Mouse (Mus musculus) left cerebral cortex, adult 9 months (tissue): ENCODE measurements around the gene Mrtfa.
A peak's percentile ranks its signal among the peaks of the same experiment; 100 is the strongest.

Experiments used
- DNase-seq, 2 experiments: peaks; one replicate each; pipeline ENCODE4 v3.0.0; 2022; ENCODE audit warnings: low spot score in 2 of 2

Mrtfa gene

DNA sequence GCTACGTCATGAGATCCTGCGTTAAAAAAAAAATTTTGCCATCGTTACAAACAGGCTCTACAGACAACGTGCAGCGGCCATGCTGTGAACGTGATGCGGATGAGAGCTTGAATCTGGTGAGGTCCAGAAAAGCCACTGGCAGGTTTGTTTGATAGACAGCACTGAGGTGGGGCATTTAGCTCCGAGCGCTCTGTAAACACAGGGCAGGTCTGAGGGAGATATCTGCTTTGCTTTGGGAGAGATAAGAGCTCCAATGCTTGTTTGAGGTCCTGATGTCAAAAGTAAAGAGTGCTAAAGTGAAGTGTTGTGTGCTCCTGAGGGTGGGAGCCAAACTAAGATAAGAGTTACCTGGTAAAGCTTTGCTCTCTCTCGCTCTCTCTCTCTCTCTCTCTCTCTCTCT lies 6.6 kb upstream of the Mrtfa start:
- no peak for DNase-seq

- no peak for DNase-seq
These were observed 4.9 kb upstream of the Mrtfa start for GRCm38 (mm10) chr15:81195447-81195846.

DNA sequence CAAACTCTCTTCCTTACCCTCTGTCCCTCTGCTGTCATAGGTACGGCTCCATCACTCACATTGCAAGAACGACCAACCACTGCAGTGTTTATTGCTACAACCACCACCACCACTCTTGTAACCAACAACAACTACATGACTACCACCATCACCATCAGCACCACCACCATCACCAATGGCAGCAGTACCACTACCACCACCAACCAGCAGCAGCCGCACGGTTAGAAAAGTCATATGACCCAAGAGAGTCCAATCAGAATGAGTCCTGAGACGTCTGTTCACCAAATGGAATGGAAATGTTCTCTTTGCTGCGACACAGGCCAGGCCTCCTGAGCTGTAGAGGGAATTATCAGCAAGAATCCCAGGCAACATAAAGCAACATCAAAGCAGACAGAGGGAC lies 4.2 kb upstream of the Mrtfa start:
- no peak for DNase-seq

DNA sequence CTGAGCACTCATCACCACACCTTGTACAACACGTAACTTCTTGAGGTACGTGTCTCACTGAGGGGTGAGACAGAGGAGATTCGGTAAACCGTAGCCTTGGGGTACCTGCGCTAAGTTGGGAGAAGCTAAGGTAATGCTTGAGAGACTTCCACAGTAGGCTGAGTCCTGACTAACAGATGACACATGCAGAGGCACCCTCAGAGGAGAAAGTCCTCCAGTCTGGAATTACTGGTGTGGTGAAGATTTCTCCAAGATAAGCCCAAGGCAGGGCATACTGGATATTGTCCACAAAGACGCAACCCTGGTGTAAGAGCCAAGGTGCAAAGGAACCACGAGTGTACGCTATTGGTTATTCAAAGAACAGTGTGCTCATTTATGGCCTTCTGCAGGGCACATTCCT lies 2.3 kb upstream of the Mrtfa start:
- DNase-seq = no peak

GRCm38 (mm10) chr15:81192316-81192715 lies 1.8 kb upstream of the Mrtfa start:
- DNase-seq = no peak

DNA sequence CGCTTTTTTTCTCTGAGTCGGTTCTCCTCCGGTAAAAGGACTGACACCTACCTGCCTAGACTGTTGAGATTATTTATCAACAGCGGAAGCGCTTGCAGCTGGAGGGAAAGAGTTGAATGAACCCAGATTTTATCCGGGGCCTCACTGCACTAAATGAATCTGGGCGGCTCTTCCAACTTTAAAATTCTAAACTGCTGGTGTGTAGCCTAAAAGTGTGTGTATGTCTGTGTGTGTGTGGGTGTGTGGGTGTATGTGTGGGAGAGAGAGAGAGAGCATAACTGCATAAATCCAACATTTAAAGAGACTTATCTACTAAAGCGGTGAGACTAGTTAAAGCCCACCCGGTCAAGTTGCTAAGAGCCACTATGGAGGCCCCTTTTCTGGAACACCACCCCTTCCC lies 746 bp upstream of the Mrtfa start:
- peak in 1 of 2 experiments; percentile 31 for DNase-seq

DNA sequence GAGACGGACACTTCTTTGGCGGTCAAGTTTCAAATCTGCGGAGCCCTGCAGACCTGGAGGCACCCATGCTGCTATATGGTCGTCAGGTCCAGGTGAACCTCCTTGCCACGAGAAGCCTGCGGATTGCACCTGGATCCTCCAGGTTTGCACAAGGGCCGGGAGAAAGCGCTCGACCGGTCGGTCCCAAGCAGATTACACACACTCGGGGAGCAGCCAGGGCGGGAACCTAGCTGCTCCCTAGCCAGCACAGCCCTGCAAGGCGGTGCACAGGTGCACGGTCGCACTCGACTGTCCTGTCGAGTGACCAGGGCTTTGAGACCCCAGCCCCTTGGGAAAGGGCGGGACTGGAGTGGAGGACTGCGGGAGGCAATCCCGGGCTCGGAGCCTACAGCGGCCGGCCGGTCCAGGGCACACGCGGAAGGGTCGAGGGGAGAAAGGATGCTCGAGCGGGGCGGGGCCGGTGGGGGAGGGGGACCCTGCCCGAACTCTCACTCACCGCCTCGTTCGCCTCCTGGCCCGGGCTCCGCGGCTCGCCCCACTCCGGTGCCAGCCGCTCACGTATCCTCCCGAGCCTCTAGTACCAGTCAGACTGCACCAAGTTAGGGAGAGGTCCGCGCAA lies 437 bp downstream of the Mrtfa start:
- DNase-seq = no peak

GRCm38 (mm10) chr15:81189061-81189460 lies 1.5 kb downstream of the Mrtfa start:
- DNase-seq = no peak

- no peak for DNase-seq
These were observed 5.6 kb downstream of the Mrtfa start for GRCm38 (mm10) chr15:81184913-81185312.

DNA sequence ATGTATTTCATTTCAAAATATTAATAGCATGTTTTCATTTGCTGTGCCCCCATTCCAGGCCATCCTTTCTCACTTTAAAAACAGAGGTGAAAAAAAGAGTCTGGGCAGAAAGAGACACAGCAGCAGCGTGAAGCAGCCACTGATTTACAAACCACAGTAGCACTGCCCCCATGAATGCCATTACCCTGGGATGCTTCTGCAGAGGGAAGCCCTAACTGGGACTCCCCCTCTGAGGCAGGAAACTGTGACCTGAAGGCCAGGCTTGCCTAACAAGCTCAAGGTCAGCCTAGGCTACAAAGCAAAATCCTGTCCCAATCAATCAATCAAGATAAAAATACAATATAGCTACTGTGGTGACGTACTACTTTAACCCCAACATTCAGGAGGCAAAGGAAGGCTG lies 9.3 kb downstream of the Mrtfa start:
- DNase-seq = no peak

DNA sequence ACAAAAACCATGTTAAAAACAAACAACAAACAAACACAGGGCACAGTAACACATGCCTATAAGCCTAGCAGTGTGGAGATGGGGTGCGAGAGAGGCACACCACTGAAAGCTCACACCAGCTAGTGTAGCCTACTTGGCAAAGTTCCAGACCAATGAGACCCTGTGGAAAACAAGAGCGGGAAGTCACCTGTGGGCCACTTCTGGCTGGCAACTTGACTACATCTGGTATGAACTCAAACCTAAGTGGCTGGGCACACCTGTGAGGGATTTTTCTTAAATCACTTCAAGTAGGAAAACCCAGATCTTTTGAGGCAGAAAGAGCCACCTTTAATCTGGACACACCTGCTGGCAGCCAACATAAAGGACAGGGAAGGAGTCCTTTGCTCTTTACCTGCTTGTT lies 11.0 kb downstream of the Mrtfa start:
- no peak for DNase-seq

- DNase-seq = no peak
These were observed 11.9 kb downstream of the Mrtfa start for GRCm38 (mm10) chr15:81178703-81179102.

- peak; percentile 23 to 42 for DNase-seq
These were observed 12.7 kb downstream of the Mrtfa start for GRCm38 (mm10) chr15:81177860-81178259.

GRCm38 (mm10) chr15:81175633-81176032 lies 14.9 kb downstream of the Mrtfa start:
- DNase-seq = no peak

- no peak for DNase-seq
These were observed 18.3 kb downstream of the Mrtfa start for GRCm38 (mm10) chr15:81172259-81172658.

DNA sequence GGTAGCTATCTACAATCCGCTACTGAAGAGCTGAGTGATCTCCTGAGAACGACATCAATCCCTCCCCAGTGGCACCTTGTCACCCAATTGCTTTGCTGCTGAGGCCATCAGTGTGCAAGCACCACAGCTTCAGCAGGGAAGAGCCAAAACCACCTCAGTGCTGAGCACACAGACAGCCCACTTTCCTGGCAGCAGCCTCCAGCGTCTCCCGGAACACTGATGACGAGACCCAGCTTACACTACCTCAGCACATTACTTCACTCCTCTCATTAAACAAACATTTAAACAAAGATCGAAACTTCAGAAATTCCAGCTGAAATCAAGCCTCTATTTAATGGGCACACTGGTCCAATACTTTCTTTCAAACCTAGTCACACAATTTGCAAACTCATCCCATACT lies 21.8 kb downstream of the Mrtfa start:
- no peak for DNase-seq

- DNase-seq = no peak
These were observed 22.7 kb downstream of the Mrtfa start for GRCm38 (mm10) chr15:81167831-81168230.

- DNase-seq = no peak
These were observed 24.3 kb downstream of the Mrtfa start for GRCm38 (mm10) chr15:81166291-81166690.

DNA sequence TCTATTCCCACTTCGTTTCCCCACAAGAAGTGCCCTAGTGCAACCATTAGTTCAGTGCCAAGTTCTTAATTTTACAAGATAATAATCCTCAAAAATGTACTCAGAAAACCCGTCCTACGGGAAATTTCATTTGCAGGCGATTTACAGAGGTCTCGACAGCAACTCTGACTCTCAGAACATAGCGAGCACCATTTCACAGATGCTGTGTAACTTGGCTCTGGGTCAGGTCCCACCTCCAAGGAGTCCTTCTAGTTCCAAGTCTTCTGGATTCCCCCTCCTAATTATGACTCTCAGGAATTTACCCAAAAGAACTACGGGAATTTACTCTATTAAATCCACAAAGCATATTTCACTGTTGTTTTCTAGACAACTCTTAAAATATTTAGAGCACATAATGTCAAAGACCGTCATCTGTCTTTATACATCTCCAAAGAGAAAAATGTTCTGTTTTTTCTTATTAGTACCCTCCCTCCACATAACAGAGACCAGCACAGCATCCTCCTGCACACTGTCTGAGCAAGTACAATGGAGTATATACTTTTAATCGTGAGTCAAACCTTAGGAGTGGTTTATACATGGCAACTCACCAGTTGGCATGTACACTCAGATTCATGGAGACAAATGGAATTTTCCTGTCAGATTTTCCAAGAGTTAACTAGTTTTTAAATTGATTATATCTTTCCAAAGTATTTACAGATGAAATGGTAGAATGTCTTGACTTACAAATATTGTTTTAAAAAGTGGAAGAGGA lies 25.8 kb downstream of the Mrtfa start:
- no peak for DNase-seq

DNA sequence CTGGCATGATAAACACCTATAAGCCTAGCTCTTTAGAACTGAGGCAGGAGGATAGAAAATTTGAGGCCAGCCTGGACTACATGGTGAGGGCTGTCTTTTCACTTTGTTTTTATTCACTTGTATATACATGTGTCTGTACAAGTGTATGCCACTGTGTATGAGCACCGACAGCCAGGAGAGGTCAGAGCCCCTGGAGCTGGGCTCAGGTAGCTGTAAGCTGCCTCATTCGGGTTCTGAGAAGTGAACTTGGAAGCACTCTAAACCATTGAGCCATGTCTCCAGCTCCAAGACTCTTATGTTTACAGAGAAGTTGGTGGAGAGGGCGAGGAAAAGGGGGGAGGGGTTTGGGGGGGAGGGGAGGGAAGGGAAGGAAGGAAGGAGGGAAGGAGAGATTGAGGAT lies 29.0 kb downstream of the Mrtfa start:
- no peak for DNase-seq

- no peak for DNase-seq
These were observed 29.9 kb downstream of the Mrtfa start for GRCm38 (mm10) chr15:81160677-81161076.

DNA sequence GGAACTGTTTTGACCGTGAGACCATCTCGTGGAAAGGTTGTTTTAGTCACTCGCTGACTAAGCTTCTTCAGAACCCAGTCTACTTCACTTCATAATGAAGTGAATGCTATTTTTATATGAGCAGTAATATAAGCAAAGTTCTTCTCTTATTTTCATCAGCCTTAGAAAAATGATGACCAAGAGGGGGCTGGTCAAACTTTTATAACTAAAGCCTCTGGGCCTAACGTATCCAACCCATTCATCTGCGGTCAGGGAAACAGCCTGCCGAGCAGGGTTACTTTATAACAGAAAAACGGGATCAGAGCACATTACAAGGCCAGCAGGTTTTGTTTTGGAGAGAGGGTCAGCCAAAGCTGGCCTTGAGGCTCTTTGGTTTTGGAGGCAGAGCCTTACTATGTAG lies 31.3 kb downstream of the Mrtfa start:
- DNase-seq = no peak

DNA sequence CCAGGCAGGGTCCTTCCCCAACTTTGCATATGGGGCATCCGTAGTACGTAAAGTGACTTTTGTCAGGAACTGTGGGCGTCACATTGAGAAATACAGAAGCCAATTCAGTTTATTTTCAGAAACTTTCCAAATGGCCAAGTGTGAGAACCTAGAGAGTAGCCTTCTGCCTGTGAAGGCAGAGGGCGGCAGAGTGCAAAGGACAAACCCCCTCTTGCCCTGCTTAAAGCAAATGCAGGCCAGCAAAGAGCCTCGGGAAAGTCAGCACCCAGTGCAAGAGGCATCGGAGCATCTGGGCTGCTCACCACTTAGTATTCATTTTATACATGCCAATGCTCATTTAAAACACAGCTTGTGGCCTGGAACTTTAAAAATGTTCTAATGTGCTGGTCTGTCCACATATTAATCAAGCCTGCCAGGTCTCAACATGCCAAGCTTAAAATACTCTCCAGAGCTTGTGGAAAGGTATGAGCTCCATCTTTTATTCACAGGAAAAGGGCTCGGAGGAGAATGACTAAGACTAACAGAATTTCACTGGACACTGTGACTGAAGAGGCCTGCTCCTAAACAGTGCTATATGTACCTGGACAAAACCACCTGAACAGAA lies 31.9 kb downstream of the Mrtfa start:
- no peak for DNase-seq
